Mouse (Mus musculus) forebrain, embryonic 13.5 days (tissue): ENCODE measurements around the gene Baiap2l2. TPM values are rescaled to one million over a fixed set of nuclear protein-coding genes. Genes with fewer than 3 reads are reported as not detected.
A peak's percentile ranks its signal among the peaks of the same experiment; 100 is the strongest.

Source experiments
- ATAC-seq: fragments of 200-750 bp; cut with Nextera tagmentation; 2 replicates; pipeline ENCODE4 v1.8.0; 2017
- H3K27ac ChIP-seq: fragments of 300-500 bp; sonication (generic); 2 replicates; pipeline ENCODE4 v1.5.1; 2015; ENCODE audit warnings: inconsistent platforms, mild to moderate bottlenecking, moderate library complexity
- H3K27me3 ChIP-seq: fragments of 300-500 bp; sonication (generic); 2 replicates; pipeline ENCODE4 v1.6.1; 2015; ENCODE audit warnings: mild to moderate bottlenecking, inconsistent platforms
- H3K36me3 ChIP-seq: fragments of 300-500 bp; sonication (generic); 2 replicates; pipeline ENCODE4 v1.6.1; 2015; ENCODE audit warnings: mild to moderate bottlenecking, inconsistent platforms; ENCODE audit not compliant: poor library complexity, severe bottlenecking
- H3K4me1 ChIP-seq: fragments of 300-500 bp; sonication (generic); 2 replicates; pipeline ENCODE4 v1.6.1; 2015; ENCODE audit warnings: inconsistent platforms
- H3K4me2 ChIP-seq: fragments of 300-500 bp; sonication (generic); 2 replicates; pipeline ENCODE4 v1.6.1; 2015; ENCODE audit warnings: inconsistent platforms, mild to moderate bottlenecking, moderate library complexity
- H3K4me3 ChIP-seq: fragments of 300-500 bp; sonication (generic); 2 replicates; pipeline ENCODE4 v1.5.1; 2015; ENCODE audit warnings: mild to moderate bottlenecking, inconsistent platforms
- H3K9ac ChIP-seq: fragments of 300-500 bp; sonication (generic); 2 replicates; pipeline ENCODE4 v1.6.1; 2015; ENCODE audit warnings: mild to moderate bottlenecking, inconsistent platforms
- H3K9me3 ChIP-seq: fragments of 300-500 bp; sonication (generic); replicated peaks from 2 replicates; pipeline ENCODE4 v1.6.1; 2016; ENCODE audit warnings: inconsistent platforms
- WGBS: fragments of 180-500 bp; shearing (Covaris S2); methylation state at CpG from one replicate; pipeline ENCODE4 v1.1.7; 2015; 5-methylcytosine and 5-hydroxymethylcytosine counted together
- polyA plus RNA-seq: library from polyadenylated mRNA; unstranded; fragments of >200 nt; fragmentation: Nextera tagmentation; extraction: Ambion mirVana; gene quantifications from 2 replicates; pipeline ENCODE4 v1.2.1, GENCODE M21; 2015

The Baiap2l2 gene
- polyA plus RNA-seq, 1 experiment from 2014 or later: 0.63 TPM

GRCm38 (mm10) chr15:79290340-79290739, 5.0 kb upstream of the Baiap2l2 start:
- 84% methylated on average over 3 of the region's 3 CpGs for whole genome bisulfite sequencing
- H3K4me3 ChIP-seq: no peak overlapping the region
- H3K36me3 ChIP-seq: peaks cover 27% of the 10 kb centered on the region
- H3K9me3 ChIP-seq: no peaks in the 10 kb centered on the region
- no peak overlapping the region for H3K9ac ChIP-seq
- no peak overlapping the region for H3K27ac ChIP-seq
- no peaks in the 10 kb centered on the region for H3K4me1 ChIP-seq
- no peaks in the 10 kb centered on the region for H3K27me3 ChIP-seq
- no peak overlapping the region for H3K4me2 ChIP-seq
- no peak for ATAC-seq

- H3K4me2 ChIP-seq: no peak overlapping the region
- no peak for ATAC-seq
- no peak overlapping the region for H3K4me3 ChIP-seq
- H3K36me3 ChIP-seq: peaks cover 27% of the 10 kb centered on the region
- H3K9me3 ChIP-seq: no peaks in the 10 kb centered on the region
- H3K27me3 ChIP-seq: no peaks in the 10 kb centered on the region
- H3K9ac ChIP-seq: no peak overlapping the region
- no peak overlapping the region for H3K27ac ChIP-seq
- H3K4me1 ChIP-seq: no peaks in the 10 kb centered on the region
- 94% methylated on average over 12 of the region's 12 CpGs for WGBS
These were observed 4.1 kb upstream of the Baiap2l2 start for GRCm38 (mm10) chr15:79289441-79289840.

- Histone ChIP-seq H3K36me3 (peaks cover 27% of the 10 kb centered on the region), H3K9ac (no peak overlapping the region), H3K27ac (no peak overlapping the region), H3K4me3 (no peak overlapping the region), H3K4me2 (no peak overlapping the region), H3K27me3 (no peaks in the 10 kb centered on the region), H3K9me3 (no peaks in the 10 kb centered on the region), H3K4me1 (no peaks in the 10 kb centered on the region)
- 89% methylated on average over 3 of the region's 3 CpGs for WGBS
- ATAC-seq: no peak
These were observed 3.0 kb upstream of the Baiap2l2 start for GRCm38 (mm10) chr15:79288387-79288786.

- peaks cover 27% of the 10 kb centered on the region for H3K36me3 ChIP-seq
- H3K4me3 ChIP-seq: no peak overlapping the region
- no peaks in the 10 kb centered on the region for H3K27me3 ChIP-seq
- no peaks in the 10 kb centered on the region for H3K4me1 ChIP-seq
- H3K4me2 ChIP-seq: no peak overlapping the region
- no peak for ATAC-seq
- no peak overlapping the region for H3K9ac ChIP-seq
- H3K27ac ChIP-seq: no peak overlapping the region
- no peaks in the 10 kb centered on the region for H3K9me3 ChIP-seq
- WGBS: 95% methylated on average over 7 of the region's 7 CpGs
These were observed 1.8 kb upstream of the Baiap2l2 start for GRCm38 (mm10) chr15:79287091-79287490.

- H3K27me3 ChIP-seq: no peaks in the 10 kb centered on the region
- no peak overlapping the region for H3K4me2 ChIP-seq
- H3K9ac ChIP-seq: no peak overlapping the region
- no peak overlapping the region for H3K27ac ChIP-seq
- ATAC-seq: no peak
- H3K4me3 ChIP-seq: no peak overlapping the region
- H3K4me1 ChIP-seq: no peaks in the 10 kb centered on the region
- peaks cover 27% of the 10 kb centered on the region for H3K36me3 ChIP-seq
- 87% methylated on average over 7 of the region's 7 CpGs for WGBS
- H3K9me3 ChIP-seq: no peaks in the 10 kb centered on the region
These were observed 804 bp upstream of the Baiap2l2 start for GRCm38 (mm10) chr15:79286141-79286540.

- H3K27me3 ChIP-seq: no peaks in the 10 kb centered on the region
- H3K27ac ChIP-seq: no peak overlapping the region
- no peak for ATAC-seq
- H3K4me1 ChIP-seq: no peaks in the 10 kb centered on the region
- WGBS: 81% methylated on average over 4 of the region's 4 CpGs
- H3K36me3 ChIP-seq: peaks cover 22% of the 10 kb centered on the region; the same call in 1 of the 2 replicates
- H3K9me3 ChIP-seq: no peaks in the 10 kb centered on the region
- H3K9ac ChIP-seq: no peak overlapping the region
- no peak overlapping the region for H3K4me3 ChIP-seq
- H3K4me2 ChIP-seq: no peak overlapping the region
These were observed 2.0 kb downstream of the Baiap2l2 start for GRCm38 (mm10) chr15:79283371-79283770.

- Histone ChIP-seq H3K4me2 (no peak overlapping the region), H3K9ac (no peak overlapping the region), H3K27ac (no peak overlapping the region), H3K36me3 (0 out of 2 replicates have a peak, but pooled peaks cover 15% of the 10 kb centered on the region), H3K9me3 (no peaks in the 10 kb centered on the region), H3K4me3 (no peak overlapping the region), H3K4me1 (no peaks in the 10 kb centered on the region), H3K27me3 (no peaks in the 10 kb centered on the region)
- no peak for ATAC-seq
- 85% methylated on average over 5 of the region's 5 CpGs for WGBS
These were observed 2.9 kb downstream of the Baiap2l2 start for GRCm38 (mm10) chr15:79282434-79282833.

- ATAC-seq: no peak
- 64% methylated on average over 1 of the region's 1 CpGs for WGBS
These were observed 3.9 kb downstream of the Baiap2l2 start for GRCm38 (mm10) chr15:79281389-79281788.

GRCm38 (mm10) chr15:79280850-79281249, 4.5 kb downstream of the Baiap2l2 start:
- ATAC-seq: no peak
- no peaks in the 10 kb centered on the region for H3K9me3 ChIP-seq
- H3K4me3 ChIP-seq: no peak overlapping the region
- WGBS: 66% methylated on average over 5 of the region's 5 CpGs
- H3K9ac ChIP-seq: no peak overlapping the region
- H3K4me2 ChIP-seq: no peak overlapping the region
- no peaks in the 10 kb centered on the region for H3K27me3 ChIP-seq
- H3K4me1 ChIP-seq: no peaks in the 10 kb centered on the region
- no peak overlapping the region for H3K27ac ChIP-seq
- H3K36me3 ChIP-seq: no peaks in the 10 kb centered on the region

More at GRCm38 (mm10) chr15:79281389-79281788, 3.9 kb downstream of the Baiap2l2 start:
- H3K4me1 ChIP-seq: no peaks in the 10 kb centered on the region
- H3K36me3 ChIP-seq: 0 out of 2 replicates have a peak, but pooled peaks cover 5% of the 10 kb centered on the region
- H3K9me3 ChIP-seq: no peaks in the 10 kb centered on the region
- H3K9ac ChIP-seq: no peak overlapping the region
- no peaks in the 10 kb centered on the region for H3K27me3 ChIP-seq
- H3K27ac ChIP-seq: no peak overlapping the region
- no peak overlapping the region for H3K4me2 ChIP-seq
- no peak overlapping the region for H3K4me3 ChIP-seq

GRCm38 (mm10) chr15:79280209-79280608, 5.1 kb downstream of the Baiap2l2 start:
- H3K4me2 ChIP-seq: no peak overlapping the region
- ATAC-seq: no peak
- no peaks in the 10 kb centered on the region for H3K27me3 ChIP-seq
- H3K27ac ChIP-seq: no peak overlapping the region
- H3K36me3 ChIP-seq: no peaks in the 10 kb centered on the region
- H3K9me3 ChIP-seq: no peaks in the 10 kb centered on the region
- no peaks in the 10 kb centered on the region for H3K4me1 ChIP-seq
- no peak overlapping the region for H3K9ac ChIP-seq
- 25% methylated on average over 6 of the region's 6 CpGs for WGBS
- H3K4me3 ChIP-seq: no peak overlapping the region

- H3K4me3 ChIP-seq: no peak overlapping the region
- no peaks in the 10 kb centered on the region for H3K27me3 ChIP-seq
- H3K27ac ChIP-seq: no peak overlapping the region
- no peak overlapping the region for H3K9ac ChIP-seq
- H3K36me3 ChIP-seq: no peaks in the 10 kb centered on the region
- H3K4me2 ChIP-seq: no peak overlapping the region
- ATAC-seq: no peak
- no peaks in the 10 kb centered on the region for H3K9me3 ChIP-seq
- 80% methylated on average over 10 of the region's 10 CpGs for WGBS
- no peaks in the 10 kb centered on the region for H3K4me1 ChIP-seq
These were observed 7.6 kb downstream of the Baiap2l2 start for GRCm38 (mm10) chr15:79277728-79278127.

GRCm38 (mm10) chr15:79273020-79273419, 12.3 kb downstream of the Baiap2l2 start:
- Histone ChIP-seq H3K27me3 (peaks cover 5% of the 10 kb centered on the region; the same call in 1 of the 2 replicates), H3K27ac (no peak overlapping the region), H3K36me3 (no peaks in the 10 kb centered on the region), H3K4me1 (peaks cover 16% of the 10 kb centered on the region), H3K4me2 (no peak overlapping the region), H3K9me3 (no peaks in the 10 kb centered on the region), H3K4me3 (no peak overlapping the region), H3K9ac (no peak overlapping the region)
- 60% methylated on average over 10 of the region's 10 CpGs for WGBS
- ATAC-seq: no peak

- Histone ChIP-seq H3K4me1 (peaks cover 16% of the 10 kb centered on the region), H3K36me3 (no peaks in the 10 kb centered on the region), H3K9ac (peak overlapping the region; percentile 63), H3K4me3 (peak overlapping the region; percentile 47), H3K27me3 (peaks cover 5% of the 10 kb centered on the region; the same call in 1 of the 2 replicates), H3K9me3 (no peaks in the 10 kb centered on the region), H3K4me2 (peak overlapping the region; percentile 94), H3K27ac (no peak overlapping the region)
- 0 out of 2 replicates have a peak, but pooled peaks have one; percentile 48 for ATAC-seq
- WGBS: 15% methylated on average over 17 of the region's 17 CpGs
These were observed 14.1 kb downstream of the Baiap2l2 start for GRCm38 (mm10) chr15:79271124-79271746.
